In the genomic region with DNA sequence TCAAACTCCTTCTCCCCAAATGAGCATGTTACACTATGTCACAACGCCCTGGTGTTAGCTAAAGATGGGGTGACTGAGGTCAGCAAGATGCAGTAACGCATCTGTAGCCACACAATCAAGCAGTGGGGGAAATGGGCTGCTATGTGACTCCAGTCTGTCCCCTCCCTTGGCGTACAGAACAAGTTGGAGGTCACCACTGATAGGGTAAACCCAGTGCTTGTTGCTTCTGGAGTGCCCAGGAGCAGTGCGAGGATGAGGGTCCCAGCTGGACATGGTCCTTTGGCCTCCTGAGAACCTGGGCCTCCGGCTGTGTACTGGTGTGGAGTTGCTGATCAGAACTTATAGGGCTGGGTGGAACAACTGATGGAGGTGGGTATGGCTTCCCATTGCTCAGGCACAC, we compare ENCODE assay signal across 18 mouse cellular contexts. TPM values are rescaled to one million over a fixed set of nuclear protein-coding genes. Genes with fewer than 3 reads are reported as not detected.
DNase-seq lines count a peak whose midpoint lies in the region; ATAC-seq and TF ChIP-seq lines count a peak whose summit lies in the region.
"Had no signal": no experiment of that assay in that cellular context is flagged by ENCODE, and none has a peak within 500 bp of the region (broad histone marks: within the 10 kb centered on the region; RNA-seq: fewer than 3 reads in every experiment).

No protein-coding gene starts in this region.

- H3K27ac ChIP-seq in heart, embryonic 10.5 days: peak overlapping the region; percentile 70; the same call in 1 of the 2 replicates
- H3K27ac ChIP-seq in testis, adult 2 months (ENCODE audit: control insufficient read depth, insufficient read depth, low read depth, low read length): no peak overlapping the region
- H3K27ac ChIP-seq in neural tube, embryonic 15.5 days (replicated peaks): no peak overlapping the region
- H3K27ac ChIP-seq: left cerebral cortex, adult 2 months; neural tube, embryonic 13.5 days; stomach, postnatal 0 days had no signal

- no peak overlapping the region for H3K9ac ChIP-seq in neural tube, embryonic 15.5 days (replicated peaks)
- H3K9ac ChIP-seq: limb, embryonic 12.5 days; neural tube, embryonic 13.5 days had no signal

- TF ChIP-seq POLR2A in testis, adult 2 months (IDR thresholded peaks at IDR 0.05; ENCODE audit: control insufficient read depth, low read depth, low read length): peak; percentile 21; the same call in 1 of the 2 replicates

- DNase-seq in heart, embryonic 10.5 days (ENCODE audit: low spot score): no peak
- no peak for DNase-seq in heart, postnatal 25 days (ENCODE audit: low spot score)
- DNase-seq in testis, postnatal 14 days (ENCODE audit: low spot score): no peak
- peak; percentile 39 for DNase-seq in liver
- peak; percentile 24 for DNase-seq in naive thymus-derived CD4-positive, alpha-beta T cell, adult 2 months (ENCODE audit: low read depth)
- DNase-seq: adrenal gland, postnatal 25 days; cerebellum, adult 9-11 months; embryo, embryonic 11 days; heart, postnatal 14 days had no signal

- H3K9me3 ChIP-seq in heart, embryonic 10.5 days: no peaks in the 10 kb centered on the region
- H3K9me3 ChIP-seq in neural tube, embryonic 15.5 days (replicated peaks): no peaks in the 10 kb centered on the region
- H3K9me3 ChIP-seq: limb, embryonic 12.5 days; neural tube, embryonic 13.5 days had no signal

- peaks cover 92% of the 10 kb centered on the region for H3K4me1 ChIP-seq in heart, embryonic 10.5 days
- peaks cover 9% of the 10 kb centered on the region for H3K4me1 ChIP-seq in testis, adult 2 months (ENCODE audit: control insufficient read depth, insufficient read depth, low read length)
- H3K4me1 ChIP-seq in neural tube, embryonic 15.5 days: peaks cover 39% of the 10 kb centered on the region

- no peak overlapping the region for H3K4me3 ChIP-seq in heart, embryonic 10.5 days
- peak overlapping the region; percentile 66 for H3K4me3 ChIP-seq in testis, adult 2 months (ENCODE audit: control insufficient read depth, low read depth, low read length)
- H3K4me3 ChIP-seq in neural tube, embryonic 15.5 days (replicated peaks): no peak overlapping the region
- H3K4me3 ChIP-seq: left cerebral cortex, adult 2 months; limb, embryonic 12.5 days; megakaryocyte, embryonic 14.5 days; neural tube, embryonic 13.5 days had no signal

- H3K27me3 ChIP-seq in heart, embryonic 10.5 days (ENCODE audit: insufficient read depth, poor library complexity, severe bottlenecking): peaks cover 11% of the 10 kb centered on the region; the same call in 1 of the 2 replicates
- H3K27me3 ChIP-seq in testis, adult 2 months (ENCODE audit: control insufficient read depth, insufficient read depth, low read length): no peaks in the 10 kb centered on the region
- H3K27me3 ChIP-seq in neural tube, embryonic 15.5 days (replicated peaks): no peaks in the 10 kb centered on the region; the same call in 1 of the 2 replicates
- H3K27me3 ChIP-seq: limb, embryonic 12.5 days; neural tube, embryonic 13.5 days had no signal

- H3K36me3 ChIP-seq in heart, embryonic 10.5 days: no peaks in the 10 kb centered on the region
- no peaks in the 10 kb centered on the region for H3K36me3 ChIP-seq in testis, adult 2 months (ENCODE audit: control insufficient read depth, insufficient read depth, low read length)
- H3K36me3 ChIP-seq in neural tube, embryonic 15.5 days: no peaks in the 10 kb centered on the region
- H3K36me3 ChIP-seq: limb, embryonic 12.5 days; neural tube, embryonic 13.5 days had no signal

- H3K4me2 ChIP-seq in neural tube, embryonic 15.5 days: no peak overlapping the region
- H3K4me2 ChIP-seq: limb, embryonic 12.5 days; neural tube, embryonic 13.5 days had no signal

- intact Hi-C loops in heart, postnatal 25 days (cut with DNase I): no loop called here

- no peak for TF ChIP-seq CTCF in testis, adult 2 months (IDR thresholded peaks at IDR 0.05; ENCODE audit: control insufficient read depth, insufficient read depth, insufficient replicate concordance, low read depth, low read length)

- no peak for ATAC-seq in granulocyte monocyte progenitor cell, adult 5-6 weeks (replicated peaks; ENCODE audit: poor library complexity, severe bottlenecking)
- no peak for ATAC-seq in neural tube, embryonic 15.5 days (ENCODE audit: low FRiP score)
- ATAC-seq: inflammation-experienced regulatory T-cells, adult 6 months had no signal

- WGBS in heart, embryonic 10.5 days: 86% methylated on average over 5 of the region's 5 CpGs
- WGBS in neural tube, embryonic 15.5 days: 86% methylated on average over 5 of the region's 5 CpGs

RNA-seq across cellular contexts. Expression of gene Galnt10, which starts 8.6 kb away (rescaled TPM):
- polyA plus RNA-seq in heart, embryonic 10.5 days (2016; fragmentation: Nextera tagmentation; extraction: Ambion mirVana): 16.6 and 20.7 TPM in 2 replicates
- total RNA-seq in heart, postnatal 25 days (2021): 1 to 10 TPM; 8.4 to 9.0 TPM
- polyA plus RNA-seq in testis, adult 2 months (2012; rRNA removed): 21.2 and 25.9 TPM in 2 replicates
- 5.1 and 6.8 TPM in 2 replicates for total RNA-seq in granulocyte monocyte progenitor cell, adult 5-6 weeks (2014; fragmentation: Nextera tagmentation)
- total RNA-seq in granulocyte monocyte progenitor cell, adult 5-6 weeks (2017): 7.8 and 8.9 TPM in 2 replicates
- polyA plus RNA-seq in neural tube, embryonic 15.5 days (2015; fragmentation: Nextera tagmentation; extraction: Ambion mirVana): 11.7 and 12.7 TPM in 2 replicates

Comparison
In these comparisons a context has a peak if more than half of its experiments do, and no peak if none do; other contexts are left out.
1. DNase-seq: peak in liver (single experiment) and naive thymus-derived CD4-positive, alpha-beta T cell, adult 2 months (single experiment); none in heart, embryonic 10.5 days (single experiment), heart, postnatal 25 days (single experiment) and testis, postnatal 14 days (single experiment).